Mouse (Mus musculus): ENCODE measurements around the gene Ankrd12.
"Not testable (repeated sequence)": the region's sequence is repeated elsewhere in the genome, so short reads cannot be mapped to it uniquely, and the experiment has no call there.

Ankrd12 gene

DNA sequence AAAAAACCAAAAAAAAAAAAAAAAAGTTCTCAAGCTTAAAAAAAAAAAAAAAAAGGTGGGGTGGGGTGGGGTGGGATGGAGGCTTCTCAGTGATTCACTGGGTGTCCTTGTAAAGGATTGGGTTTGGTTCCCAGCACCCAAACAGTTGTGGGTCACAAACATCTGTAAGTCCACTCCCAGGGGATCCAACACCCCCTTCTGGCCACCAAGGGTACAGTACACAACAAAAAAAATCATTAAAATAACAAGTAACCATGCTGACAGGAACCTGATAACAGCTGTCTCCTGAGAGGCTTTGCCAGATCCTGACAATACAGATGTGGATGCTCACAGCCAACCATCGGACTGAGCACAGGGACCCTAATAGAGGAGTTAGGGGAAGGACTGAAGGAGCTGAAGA, 7.6 kb upstream of the Ankrd12 start:
- DNase-seq (ENCODE audit: low spot score) = no peak

DNA sequence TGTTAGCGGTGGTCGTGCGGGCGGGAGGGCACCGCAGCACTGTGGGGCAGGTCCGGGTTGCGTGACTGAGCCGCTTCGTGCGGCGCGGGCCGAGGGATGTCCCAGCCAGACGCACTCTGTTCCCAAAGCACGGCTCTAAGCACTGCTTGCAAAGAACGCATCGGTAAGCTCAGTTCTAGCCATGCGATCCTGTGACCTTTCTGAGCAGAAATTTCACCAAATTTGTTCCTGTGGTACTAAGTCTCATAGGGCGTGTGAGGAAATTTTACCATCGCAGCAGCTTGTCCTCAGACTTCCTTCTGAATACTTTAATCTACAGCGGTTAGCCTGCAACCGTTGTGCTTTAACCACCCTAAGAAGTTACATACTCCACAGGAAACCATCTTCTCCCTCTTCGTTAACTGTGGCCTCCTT, 555 bp upstream of the Ankrd12 start:
- no peak for DNase-seq (ENCODE audit: low spot score)

DNA sequence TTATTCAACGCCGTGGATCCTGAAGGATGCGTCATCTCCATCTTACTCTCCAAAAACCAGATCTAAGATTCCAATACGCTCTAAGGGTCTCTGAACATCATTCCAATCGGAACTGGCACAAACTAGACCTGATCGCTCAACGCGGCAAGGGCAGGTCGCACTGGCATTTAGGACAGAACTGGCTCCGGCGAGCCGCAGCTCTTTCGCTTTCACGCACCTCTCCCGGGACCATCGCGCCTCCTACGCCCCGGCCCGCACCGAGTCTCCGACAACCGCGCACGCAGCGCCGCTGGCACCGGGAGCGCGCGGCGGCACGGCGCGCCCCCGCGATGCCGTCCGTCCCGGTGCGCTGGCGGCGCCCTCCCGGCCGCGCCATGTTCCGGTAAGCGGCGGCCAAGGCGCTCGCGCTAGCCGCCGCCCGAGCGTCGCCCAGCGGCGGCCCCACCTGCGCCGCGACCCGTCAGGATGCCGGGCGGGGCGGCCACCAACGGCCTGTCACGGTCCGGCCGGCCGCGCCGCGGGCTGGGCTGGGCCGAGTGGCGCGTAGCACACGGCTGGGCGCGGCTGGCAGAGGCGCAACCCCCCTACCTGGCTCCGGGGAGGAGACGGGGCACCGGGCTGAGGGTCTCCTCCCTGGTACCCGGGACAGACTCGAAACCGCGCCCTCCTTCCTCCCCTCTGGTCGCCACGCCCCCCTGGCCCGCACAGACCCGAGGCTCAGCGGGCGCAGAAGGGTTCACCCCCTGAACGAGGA, 538 bp downstream of the Ankrd12 start:
- DNase-seq (ENCODE audit: low spot score) = peak; percentile 31

DNA sequence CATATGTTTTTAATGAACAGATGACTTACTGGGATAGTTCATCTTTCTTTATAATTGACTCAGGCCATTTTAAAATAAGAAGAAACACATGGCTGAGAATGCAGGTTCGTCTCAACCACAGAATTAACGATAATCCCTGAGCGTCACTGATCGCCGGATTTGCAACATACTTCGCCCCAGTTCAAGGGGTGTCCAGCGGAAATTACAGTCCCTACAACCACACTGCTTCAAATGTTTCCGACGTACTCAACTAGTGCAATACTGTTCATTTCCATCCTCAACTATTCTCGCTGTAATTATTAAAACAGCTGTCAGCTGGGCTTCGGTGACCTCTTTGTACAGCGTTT, 1.1 kb downstream of the Ankrd12 start:
- DNase-seq (ENCODE audit: low spot score) = no peak

DNA sequence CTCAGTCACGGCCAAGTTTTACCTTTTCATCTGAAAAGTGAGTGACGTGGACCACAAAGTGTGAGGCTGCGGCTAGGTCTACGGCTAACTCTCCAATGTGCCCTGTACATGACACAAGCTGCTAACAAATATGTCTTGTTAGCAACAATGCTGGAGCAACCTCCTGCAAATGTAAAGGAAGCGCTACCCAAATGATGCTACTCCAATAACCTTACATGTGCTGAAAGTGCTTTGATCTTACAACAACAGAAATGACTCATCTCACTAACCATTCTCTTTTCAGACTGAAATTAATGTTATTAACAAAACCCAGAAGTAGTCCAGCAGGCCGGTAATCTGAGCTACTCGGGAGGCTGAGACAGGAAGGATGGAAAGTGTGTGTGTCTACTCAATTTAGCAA, 2.9 kb downstream of the Ankrd12 start:
- DNase-seq (ENCODE audit: low spot score) = peak; percentile 20

DNA sequence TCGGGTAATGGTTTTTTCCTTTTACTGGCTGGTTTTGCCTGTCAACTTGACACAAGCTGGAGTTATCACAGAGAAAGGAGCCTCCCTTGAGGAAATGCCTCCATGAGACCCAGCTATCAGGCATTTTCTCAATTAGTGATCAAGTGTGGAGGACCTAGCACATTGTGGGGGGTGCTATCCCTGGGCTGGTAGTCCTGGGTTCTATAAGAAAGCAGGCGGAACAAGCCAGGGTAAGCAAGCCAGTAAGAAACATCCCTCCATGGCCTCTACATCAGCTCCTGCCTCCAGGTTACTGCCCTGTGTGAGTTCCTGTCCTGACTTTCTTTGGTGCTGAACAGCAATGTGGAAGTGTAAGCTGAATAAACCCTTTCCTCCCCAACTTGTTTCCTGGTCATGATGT, 7.9 kb downstream of the Ankrd12 start:
- DNase-seq (ENCODE audit: low spot score) = not testable (repeated sequence)

DNA sequence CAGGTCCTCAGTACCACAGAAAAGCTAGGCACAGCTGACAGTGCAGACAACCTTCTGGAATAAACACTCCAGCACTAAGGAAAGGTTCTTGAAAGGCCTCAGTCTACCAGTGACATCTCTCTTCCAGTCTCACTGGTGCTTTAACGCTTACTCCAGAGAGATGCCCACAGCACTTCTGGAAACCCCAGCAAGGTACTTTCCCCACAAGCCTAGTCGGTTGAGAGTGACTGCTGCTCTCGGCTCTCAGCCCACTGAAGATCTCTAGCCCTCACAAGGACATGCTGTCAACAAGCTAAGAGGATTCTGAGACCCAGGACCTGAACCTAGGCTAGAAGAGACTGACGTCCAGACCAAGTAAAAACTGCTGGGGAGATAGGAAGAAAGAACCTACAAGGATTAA, 11.8 kb downstream of the Ankrd12 start:
- no peak for DNase-seq (ENCODE audit: low spot score)

DNA sequence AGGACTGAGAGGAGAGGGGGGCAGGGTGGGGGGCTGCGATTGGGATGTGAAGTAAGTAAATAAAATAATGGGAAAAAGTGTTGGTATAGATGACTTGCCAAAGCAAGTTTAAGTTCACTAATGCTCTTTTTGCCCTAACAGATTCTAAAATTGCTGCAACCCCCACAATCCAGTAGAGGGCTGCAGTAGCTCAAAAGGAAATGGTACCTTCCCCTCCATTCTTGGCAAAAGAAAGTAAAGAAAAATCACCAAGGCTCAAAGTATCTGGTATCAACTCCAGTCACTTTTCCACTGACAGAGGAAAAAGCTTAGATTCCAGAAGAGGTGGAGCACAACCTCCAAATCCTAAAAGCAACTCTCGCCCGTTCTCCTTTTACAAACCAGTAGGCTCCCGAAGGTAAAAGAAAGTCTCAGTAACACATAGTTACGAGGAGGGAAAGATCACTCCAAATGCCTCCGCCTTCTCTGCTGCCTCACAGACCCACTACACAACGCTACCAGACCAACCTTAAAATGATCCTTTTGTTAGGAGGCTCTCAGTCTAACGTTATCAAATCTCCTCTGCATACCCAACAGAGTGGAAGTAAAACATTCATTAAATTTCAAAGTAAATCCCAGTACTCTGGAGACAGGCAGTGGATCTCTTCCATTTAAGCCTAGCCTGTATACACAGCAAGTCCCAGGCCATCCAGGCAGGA, 15.5 kb downstream of the Ankrd12 start:
- no peak for DNase-seq (ENCODE audit: low spot score)

DNA sequence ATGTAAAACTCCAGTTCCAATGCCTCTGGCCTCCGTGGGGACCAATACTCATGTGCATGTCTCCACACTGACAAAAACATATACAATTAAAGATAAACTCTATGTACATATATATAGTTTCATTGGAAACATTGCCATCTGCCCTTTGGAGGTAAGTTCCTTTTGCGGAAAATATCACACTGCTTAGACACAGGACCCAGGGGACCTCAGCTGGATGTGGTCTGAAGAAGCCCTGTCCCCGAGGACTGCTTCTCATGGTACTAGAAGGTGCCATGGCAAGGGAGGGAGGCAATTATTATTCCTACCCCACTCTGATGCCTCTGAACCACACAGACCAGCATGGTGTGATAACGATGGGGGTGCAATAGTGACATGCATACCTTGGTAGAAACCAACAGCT, 18.7 kb downstream of the Ankrd12 start:
- no peak for DNase-seq (ENCODE audit: low spot score)

DNA sequence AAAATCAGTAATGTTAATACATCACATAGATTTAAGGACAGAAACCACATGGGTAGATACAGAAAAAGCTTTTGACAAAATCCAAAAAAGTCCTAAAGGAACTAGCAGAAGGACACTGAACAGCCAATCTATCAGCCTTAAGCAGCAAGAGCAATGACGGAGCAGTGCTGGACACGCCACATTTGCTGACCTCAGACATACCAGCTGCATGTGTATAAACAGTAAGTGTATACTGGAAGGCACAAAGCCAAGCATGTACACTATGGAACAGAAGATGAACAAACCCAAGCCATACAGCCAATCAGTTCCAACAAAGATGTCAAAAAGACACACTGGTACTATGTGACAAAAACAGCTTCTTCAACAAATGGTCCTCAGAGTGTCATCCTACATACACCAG, 19.7 kb downstream of the Ankrd12 start:
- DNase-seq (ENCODE audit: low spot score) = no peak

DNA sequence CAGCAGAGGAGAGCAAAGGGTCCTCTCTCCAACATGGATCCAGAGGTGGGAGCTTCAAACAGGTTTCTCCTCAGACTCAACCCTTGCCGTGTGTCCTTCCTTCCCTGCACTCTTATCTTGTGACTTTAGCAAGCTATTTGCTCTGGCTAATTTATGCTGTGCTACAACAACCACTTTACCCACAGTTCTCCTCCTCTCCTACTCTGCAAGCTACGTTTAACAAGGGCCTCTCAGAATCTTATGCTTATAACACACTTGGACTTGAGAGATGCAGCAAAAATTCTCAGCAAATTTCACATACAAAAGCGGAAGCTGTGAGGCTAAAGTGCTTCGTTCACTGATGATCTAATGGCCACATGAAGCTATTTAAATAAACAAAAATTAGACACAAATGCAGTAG, 23.5 kb downstream of the Ankrd12 start:
- no peak for DNase-seq (ENCODE audit: low spot score)

DNA sequence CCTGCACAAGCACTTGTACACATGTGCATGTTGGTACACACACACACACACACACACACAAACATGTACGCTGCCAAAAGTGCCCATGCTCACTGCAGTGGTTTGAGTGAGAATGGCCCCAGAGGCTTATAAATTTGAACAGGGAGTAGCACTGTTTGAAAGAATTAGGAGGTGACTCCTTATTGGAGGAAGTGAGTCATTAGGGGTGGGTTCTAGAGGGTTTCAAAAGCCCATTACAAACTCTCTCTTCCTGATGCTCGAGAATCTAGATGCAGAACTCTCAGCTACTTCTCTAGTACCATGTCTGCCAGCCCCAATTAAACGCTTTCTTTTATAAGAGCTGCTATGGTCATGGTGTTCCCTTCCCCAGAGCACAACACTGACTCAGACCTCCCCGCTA, 28.1 kb downstream of the Ankrd12 start:
- no peak for DNase-seq (ENCODE audit: low spot score)

DNA sequence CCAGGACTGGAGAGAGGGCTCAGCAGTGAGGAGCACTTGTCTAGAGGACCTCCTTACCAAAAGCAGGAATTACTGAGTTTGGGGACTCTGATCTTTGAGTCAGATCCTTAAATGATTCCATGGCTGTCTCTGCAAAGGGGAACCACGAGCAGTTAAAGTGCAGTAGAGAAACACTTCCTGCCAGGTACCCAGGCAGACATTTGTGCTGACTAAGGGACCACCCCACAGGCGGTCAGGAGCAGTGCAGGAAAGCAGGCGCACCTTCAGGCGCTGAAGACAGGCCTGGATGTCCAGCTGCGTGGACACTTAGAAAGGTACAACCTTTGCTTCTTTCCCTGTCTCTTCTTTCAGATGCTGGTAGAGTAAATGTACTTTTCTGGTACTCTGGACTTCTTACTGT, 28.7 kb downstream of the Ankrd12 start:
- no peak for DNase-seq (ENCODE audit: low spot score)

DNA sequence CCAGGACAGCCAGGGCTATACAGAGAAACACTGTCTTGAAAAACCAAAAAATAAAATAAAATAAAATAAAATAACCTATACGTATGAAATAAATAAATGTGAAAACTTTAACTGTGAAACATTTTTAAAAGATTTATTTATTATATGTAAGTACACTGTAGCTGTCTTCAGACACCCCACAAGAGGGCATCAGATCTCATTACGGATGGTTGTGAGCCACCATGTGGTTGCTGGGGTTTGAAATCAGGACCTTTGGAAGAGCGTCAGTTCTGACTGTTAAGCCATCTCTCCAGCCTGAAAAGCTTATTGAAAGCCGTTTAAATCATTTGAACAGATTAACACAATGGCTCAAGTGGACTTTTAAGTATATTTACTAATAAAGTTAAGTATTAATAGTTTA, 33.2 kb downstream of the Ankrd12 start:
- not testable (repeated sequence) for DNase-seq (ENCODE audit: low spot score)

DNA sequence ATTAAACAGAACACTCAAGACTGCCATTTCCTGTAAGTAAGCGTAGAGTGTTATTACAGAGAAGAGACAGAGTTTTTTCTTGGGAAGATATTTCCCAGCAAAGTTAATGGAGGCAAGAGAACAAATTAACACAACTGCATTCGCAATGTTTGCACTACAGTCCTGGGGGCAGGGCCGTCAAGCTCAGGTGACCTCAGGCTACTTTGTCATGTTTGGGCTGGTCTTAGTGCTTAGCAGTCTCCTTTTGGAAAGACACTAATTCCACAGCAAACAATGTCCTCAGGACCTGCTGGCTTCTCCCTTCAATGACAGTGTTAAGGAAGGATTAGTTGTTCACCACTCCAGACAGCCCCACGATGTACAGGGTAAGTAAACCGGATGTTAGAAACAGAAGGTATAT, 35.9 kb downstream of the Ankrd12 start:
- DNase-seq (ENCODE audit: low spot score) = no peak

DNA sequence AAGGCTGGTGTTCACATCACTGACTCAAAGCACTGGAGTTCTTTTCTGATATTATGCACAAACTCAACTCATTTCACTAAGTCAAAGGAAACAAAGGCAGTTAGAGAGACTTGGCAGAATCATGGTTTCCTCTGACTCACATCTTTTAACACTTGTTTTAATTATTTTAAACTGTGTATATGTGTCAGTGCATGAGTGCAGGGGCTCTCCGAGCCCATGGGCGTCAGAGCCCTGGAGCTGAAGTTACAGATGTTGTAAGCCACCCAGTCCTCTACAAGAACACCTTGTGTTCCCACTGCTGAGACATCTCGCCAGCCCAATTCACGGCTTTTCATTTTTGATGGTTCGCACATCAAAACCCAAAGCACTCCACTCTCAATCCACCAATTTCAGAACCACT, 43.6 kb downstream of the Ankrd12 start:
- no peak for DNase-seq (ENCODE audit: low spot score)

DNA sequence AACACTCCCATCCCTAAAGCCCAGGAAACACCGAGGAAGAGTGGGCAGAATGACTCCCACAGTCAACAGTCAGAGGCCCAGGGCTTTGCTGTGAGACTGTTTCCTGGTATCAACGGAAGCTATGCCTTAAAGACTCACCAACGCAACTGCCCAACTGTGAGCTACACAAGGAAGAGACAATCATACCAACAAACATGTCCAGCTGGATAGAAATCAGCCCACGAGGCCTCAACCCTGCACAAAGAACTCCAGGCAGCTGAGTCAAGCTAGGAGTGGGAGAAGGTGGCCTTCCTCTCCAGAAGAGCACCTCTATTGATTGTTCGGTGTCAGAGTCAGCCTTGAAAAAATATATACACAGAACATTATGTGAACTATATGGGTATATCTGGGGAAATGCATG, 44.9 kb downstream of the Ankrd12 start:
- DNase-seq (ENCODE audit: low spot score) = no peak

DNA sequence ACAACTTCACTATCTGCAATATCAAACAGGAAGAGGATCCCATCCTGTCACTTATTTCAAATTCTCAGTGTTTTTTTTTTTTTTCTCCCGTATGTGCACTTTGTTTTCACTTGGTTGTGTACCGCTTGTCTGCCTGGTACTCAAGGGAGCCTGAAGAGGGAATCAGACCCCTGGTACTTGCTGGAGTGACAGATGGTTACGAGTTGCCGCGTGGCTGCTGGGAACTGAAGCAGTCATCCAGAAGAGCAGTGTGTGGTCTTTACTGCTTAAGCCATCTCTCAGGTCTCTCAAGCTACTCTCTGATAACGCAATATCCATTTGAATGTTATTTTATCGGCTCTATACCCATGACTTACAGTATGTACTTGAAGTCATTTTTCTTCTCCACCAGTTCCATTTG, 52.7 kb downstream of the Ankrd12 start:
- no peak for DNase-seq (ENCODE audit: low spot score)

DNA sequence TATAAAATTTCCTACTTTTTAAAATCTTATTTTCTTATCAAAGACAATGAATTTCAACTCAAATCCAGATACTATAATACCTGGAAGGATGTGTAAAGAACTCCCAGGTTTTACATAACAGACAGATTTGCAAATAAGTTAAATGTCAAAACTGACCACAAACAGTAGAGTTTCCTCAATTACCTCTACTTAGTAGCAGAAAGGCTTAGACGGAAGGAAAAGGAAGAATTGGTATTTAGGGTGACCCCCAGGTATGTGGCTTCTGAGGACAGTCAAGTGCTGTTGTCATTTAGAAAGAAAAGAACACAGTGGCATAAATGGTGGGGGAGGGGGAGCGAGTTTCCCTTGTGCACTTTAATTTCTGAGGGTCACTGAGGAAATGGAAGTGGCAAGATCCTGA, 65.1 kb downstream of the Ankrd12 start:
- DNase-seq (ENCODE audit: low spot score) = no peak

DNA sequence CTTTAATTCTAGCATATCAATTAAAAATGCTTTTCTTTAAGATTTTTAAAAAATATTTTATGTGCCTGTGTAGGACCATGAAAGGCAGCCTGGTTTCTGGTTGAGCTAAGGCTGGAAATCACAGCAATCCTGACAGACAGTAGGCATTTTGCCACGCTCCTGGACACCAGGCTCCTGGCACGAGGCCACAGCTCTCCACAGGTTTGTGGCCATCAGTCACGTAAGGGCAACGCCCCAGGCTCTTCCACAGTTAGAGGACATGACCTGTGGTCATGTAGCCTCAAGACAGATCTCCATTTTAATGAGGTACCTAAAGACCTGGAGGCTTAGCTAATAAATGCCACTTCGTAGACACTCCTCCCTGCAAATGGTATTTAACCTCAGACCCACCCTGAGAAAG, 69.0 kb downstream of the Ankrd12 start:
- DNase-seq (ENCODE audit: low spot score) = no peak

DNA sequence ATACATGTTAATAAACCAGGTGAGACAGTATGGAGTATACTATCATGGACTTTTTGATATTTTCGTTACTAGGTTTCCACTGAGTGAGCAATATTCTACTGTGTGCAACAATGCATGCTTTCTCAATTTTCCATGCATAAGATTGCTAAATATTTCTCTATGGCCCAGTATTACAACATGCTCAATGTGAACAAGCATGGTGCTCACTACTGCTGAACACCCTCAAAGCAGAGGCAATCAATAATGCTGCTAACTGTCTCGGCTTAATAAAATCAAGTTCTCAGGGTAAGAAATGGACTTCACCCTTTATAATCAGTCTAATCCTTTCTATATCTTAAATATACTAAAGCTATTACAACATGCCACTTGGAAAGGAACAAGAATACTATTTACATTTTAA, 69.4 kb downstream of the Ankrd12 start:
- no peak for DNase-seq (ENCODE audit: low spot score)

DNA sequence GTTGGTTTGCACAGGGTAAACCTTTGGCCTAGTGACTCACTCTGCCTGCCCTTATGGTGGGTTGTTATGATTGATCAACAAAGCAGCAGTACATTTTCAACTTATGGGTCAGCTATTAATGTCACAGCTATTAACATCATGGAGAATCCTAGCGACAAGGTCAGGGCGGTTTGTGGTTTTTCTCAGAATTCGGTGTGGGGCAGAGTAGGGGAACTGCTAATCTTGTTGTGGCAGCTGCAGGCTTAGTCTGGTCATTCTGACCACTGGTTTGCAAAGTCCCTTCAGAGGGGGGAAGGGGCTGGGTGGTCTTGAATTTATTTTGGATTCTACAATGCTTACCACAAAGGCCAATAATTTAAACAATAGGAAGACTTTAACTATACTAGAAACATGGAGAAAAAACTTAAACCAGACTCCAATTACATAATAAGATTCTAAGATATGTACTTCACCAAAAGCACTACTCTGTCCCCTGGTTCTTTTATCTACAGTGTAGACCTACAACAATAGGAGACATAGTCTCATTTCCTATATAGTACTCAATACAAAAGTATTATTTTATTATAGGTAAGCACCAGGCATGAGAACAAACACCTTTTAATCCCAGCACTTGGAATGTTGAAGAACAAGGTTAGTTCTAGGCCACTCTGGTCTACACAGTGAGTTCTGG, 88.6 kb downstream of the Ankrd12 start:
- no peak for DNase-seq (ENCODE audit: low spot score)

DNA sequence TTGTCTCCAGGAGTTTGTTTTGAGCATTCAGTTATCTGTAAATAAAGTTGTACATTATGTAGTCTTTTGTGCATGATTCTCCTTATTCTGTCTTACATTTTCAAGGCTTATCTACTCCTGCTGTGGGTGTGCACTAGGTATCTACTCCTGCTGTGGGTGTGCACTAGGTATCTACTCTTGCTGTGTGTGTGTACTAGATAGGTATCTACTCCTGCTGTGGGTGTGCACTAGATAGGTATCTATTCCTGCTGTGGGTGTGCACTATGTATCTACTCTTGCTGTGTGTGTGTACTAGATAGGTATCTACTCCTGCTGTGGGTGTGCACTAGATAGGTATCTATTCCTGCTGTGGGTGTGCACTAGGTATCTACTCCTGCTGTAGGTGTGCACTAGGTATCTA, 100.2 kb downstream of the Ankrd12 start:
- DNase-seq (ENCODE audit: low spot score) = not testable (repeated sequence)

DNA sequence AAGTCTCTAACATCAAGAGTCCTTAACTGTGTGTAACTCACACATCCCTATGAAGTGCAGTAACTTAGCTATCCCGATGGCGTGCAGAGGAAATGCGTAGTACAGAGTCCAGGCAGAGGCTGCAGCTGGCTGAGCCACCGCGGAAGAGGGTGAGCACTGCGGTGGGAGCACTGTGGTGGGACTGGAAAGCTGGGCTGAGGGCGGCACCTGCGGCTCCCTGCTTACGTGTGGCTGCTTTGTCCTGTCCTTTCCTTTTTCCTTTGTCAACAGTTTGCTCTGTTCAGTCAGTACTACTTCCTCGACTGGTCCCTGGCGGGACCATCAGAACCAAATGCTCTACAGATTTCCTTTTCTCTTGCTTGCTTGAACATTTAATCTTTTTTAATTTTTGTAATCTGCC, 109.1 kb downstream of the Ankrd12 start:
- DNase-seq (ENCODE audit: low spot score) = no peak

All from T-cell, adult 2 months (primary cell).